Mouse (Mus musculus): ENCODE results near the gene Aff1. TPM values are rescaled to one million over a fixed set of nuclear protein-coding genes. Genes with fewer than 3 reads are reported as not detected.
A peak's percentile ranks its signal among the peaks of the same experiment; 100 is the strongest.

Aff1 gene
- total and polyA plus RNA-seq, 2 experiments from 2014 or later, result 2.6 to 4.0 TPM

DNA sequence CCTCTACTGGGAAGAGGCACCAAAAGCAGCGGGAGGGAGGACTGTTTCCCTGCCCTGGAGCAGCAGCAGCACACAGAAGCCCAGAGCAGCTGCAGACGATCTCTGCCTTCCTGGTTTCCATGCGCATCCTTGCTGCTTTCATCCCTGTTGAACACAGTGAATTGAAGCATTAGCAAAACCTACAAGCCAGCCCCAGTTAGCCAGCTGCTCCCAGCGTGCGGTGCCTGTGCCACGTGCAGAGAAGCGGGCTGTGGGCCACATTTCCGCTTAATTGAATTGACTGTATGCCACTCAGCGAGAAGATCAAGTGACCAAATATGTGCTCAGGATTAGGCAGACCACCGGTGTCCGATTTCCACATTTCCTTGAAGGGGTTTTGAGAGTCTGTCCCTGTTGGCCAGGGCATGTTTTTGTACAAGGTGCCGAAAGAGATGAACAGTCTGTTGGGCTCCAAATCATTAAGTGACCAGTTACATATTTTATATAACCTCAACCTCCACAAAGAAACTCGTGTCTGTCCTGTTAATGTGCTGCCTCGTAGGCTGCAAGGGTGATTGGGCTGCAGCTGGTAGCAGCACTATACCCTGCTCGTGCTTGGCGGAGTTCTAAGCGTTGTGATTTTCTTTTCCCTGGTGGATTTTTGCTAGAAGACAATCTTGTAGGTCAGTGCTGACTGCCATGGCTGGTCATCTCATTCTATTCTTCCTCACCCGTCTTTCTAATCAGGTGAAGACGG is 153.4 kb downstream of the Aff1 start:
- no peak for TF ChIP-seq CTCF (IDR thresholded peaks at IDR 0.05; ENCODE audit: low read depth)
- Histone ChIP-seq H3K4me3 (ENCODE audit: low read length) (no peak overlapping the region), H3K9ac (replicated peaks; ENCODE audit: low read length) (no peak overlapping the region), H3K27me3 (ENCODE audit: insufficient read depth, low read length) (no peaks in the 10 kb centered on the region), H3K27ac (no peak overlapping the region), H3K4me1 (ENCODE audit: insufficient read depth, low read length) (peaks cover 7% of the 10 kb centered on the region; the same call in 1 of the 2 replicates), H3K9me3 (ENCODE audit: low read length) (no peaks in the 10 kb centered on the region), H3K36me3 (ENCODE audit: insufficient read depth, low read length) (peaks cover 3% of the 10 kb centered on the region; the same call in 1 of the 2 replicates), H3K4me2 (ENCODE audit: low read depth, low read length) (no peak overlapping the region)
- DNase-seq (ENCODE audit: low spot score) (peak; percentile 86), ATAC-seq (peak; percentile 90)
- 38% methylated on average over 19 of the region's 19 CpGs for WGBS

DNA sequence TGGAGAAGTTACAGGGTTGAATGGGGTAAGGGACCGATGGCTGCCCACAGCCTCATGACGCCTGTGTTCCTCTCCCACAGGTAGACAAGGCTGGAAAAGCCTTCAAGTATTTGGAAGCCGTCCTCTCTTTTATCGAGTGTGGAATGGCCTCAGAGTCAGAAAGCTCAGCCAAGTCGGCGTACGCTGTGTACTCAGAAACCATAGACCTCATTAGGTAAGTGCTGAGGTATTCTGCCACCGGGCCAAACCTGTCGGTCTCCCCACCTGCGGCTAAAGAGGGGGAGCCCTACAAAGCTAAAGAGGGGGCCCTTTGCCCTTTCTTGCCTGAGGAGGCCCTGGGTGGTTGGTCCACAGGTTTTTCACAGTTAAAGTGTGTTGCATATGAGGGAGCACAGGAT is 154.0 kb downstream of the Aff1 start:
- Histone ChIP-seq H3K27ac (no peak overlapping the region), H3K9ac (replicated peaks; ENCODE audit: low read length) (no peak overlapping the region), H3K36me3 (ENCODE audit: insufficient read depth, low read length) (peaks cover 6% of the 10 kb centered on the region; the same call in 1 of the 2 replicates), H3K27me3 (ENCODE audit: insufficient read depth, low read length) (no peaks in the 10 kb centered on the region), H3K4me3 (ENCODE audit: low read length) (no peak overlapping the region), H3K4me2 (ENCODE audit: low read depth, low read length) (no peak overlapping the region), H3K4me1 (ENCODE audit: insufficient read depth, low read length) (peaks cover 7% of the 10 kb centered on the region; the same call in 1 of the 2 replicates), H3K9me3 (ENCODE audit: low read length) (no peaks in the 10 kb centered on the region)
- ATAC-seq, result no peak
- no peak for TF ChIP-seq CTCF (IDR thresholded peaks at IDR 0.05; ENCODE audit: low read depth)
- 79% methylated on average over 10 of the region's 10 CpGs for whole genome bisulfite sequencing
- DNase-seq (ENCODE audit: low spot score), result no peak

DNA sequence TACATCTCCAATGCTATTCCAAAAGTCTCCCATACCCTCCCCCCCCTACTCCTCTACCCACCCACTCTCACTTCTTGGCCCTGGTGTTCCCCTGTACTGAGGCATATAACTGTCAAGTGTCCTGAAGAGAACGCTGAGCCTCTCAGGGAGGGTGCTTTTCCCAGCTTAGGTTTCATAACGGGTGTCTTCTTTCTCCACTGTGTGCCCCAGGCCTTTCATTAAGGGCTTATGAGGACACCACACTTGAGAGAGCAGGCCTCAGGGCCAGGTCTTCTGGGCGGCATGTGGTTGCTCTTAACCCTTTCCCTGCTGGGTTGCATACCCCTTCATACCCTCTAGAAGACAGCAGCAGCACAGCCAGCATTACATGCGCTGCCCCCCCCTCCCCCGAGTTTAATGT is 154.4 kb downstream of the Aff1 start:
- 68% methylated on average over 5 of the region's 5 CpGs for WGBS
- no peak for TF ChIP-seq CTCF (IDR thresholded peaks at IDR 0.05; ENCODE audit: low read depth)
- no peaks in the 10 kb centered on the region for H3K27me3 ChIP-seq (ENCODE audit: insufficient read depth, low read length)
- H3K9ac ChIP-seq (replicated peaks; ENCODE audit: low read length), result no peak overlapping the region
- DNase-seq (ENCODE audit: low spot score) (no peak), ATAC-seq (no peak)
- no peak overlapping the region for H3K4me2 ChIP-seq (ENCODE audit: low read depth, low read length)
- no peaks in the 10 kb centered on the region for H3K9me3 ChIP-seq (ENCODE audit: low read length)
- no peak overlapping the region for H3K4me3 ChIP-seq (ENCODE audit: low read length)
- no peak overlapping the region for H3K27ac ChIP-seq
- H3K4me1 ChIP-seq (ENCODE audit: insufficient read depth, low read length), result peaks cover 7% of the 10 kb centered on the region; the same call in 1 of the 2 replicates
- H3K36me3 ChIP-seq (ENCODE audit: insufficient read depth, low read length), result peaks cover 6% of the 10 kb centered on the region; the same call in 1 of the 2 replicates

DNA sequence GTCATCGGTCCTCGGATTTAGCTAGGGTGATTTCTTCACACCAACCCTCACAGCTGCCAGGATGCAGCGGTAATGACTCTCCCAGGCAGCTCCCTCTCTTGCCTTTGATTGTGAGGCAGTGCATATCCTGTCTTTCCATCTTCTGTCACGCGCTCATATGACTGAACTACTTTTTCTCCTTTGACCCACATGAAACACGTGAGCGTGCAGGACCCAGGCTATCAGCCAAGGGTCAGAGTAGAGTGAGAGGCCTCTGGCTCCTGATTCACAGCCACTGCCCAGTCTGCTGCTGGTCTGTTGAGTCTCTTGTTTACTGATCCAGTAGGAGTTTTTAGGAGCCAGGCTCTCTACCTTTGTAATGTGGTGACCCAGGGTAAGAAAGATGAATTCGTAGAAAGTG is 156.4 kb downstream of the Aff1 start:
- no peak for TF ChIP-seq CTCF (IDR thresholded peaks at IDR 0.05; ENCODE audit: low read depth)
- H3K4me3 ChIP-seq (ENCODE audit: low read length), result no peak overlapping the region
- H3K9me3 ChIP-seq (ENCODE audit: low read length), result no peaks in the 10 kb centered on the region
- ATAC-seq (no peak), DNase-seq (ENCODE audit: low spot score) (no peak)
- no peak overlapping the region for H3K9ac ChIP-seq (replicated peaks; ENCODE audit: low read length)
- peaks cover 7% of the 10 kb centered on the region; the same call in 1 of the 2 replicates for H3K4me1 ChIP-seq (ENCODE audit: insufficient read depth, low read length)
- 88% methylated on average over 8 of the region's 8 CpGs for WGBS
- H3K36me3 ChIP-seq (ENCODE audit: insufficient read depth, low read length), result peaks cover 6% of the 10 kb centered on the region; the same call in 1 of the 2 replicates
- no peak overlapping the region for H3K4me2 ChIP-seq (ENCODE audit: low read depth, low read length)
- H3K27me3 ChIP-seq (ENCODE audit: insufficient read depth, low read length), result no peaks in the 10 kb centered on the region
- H3K27ac ChIP-seq, result no peak overlapping the region

DNA sequence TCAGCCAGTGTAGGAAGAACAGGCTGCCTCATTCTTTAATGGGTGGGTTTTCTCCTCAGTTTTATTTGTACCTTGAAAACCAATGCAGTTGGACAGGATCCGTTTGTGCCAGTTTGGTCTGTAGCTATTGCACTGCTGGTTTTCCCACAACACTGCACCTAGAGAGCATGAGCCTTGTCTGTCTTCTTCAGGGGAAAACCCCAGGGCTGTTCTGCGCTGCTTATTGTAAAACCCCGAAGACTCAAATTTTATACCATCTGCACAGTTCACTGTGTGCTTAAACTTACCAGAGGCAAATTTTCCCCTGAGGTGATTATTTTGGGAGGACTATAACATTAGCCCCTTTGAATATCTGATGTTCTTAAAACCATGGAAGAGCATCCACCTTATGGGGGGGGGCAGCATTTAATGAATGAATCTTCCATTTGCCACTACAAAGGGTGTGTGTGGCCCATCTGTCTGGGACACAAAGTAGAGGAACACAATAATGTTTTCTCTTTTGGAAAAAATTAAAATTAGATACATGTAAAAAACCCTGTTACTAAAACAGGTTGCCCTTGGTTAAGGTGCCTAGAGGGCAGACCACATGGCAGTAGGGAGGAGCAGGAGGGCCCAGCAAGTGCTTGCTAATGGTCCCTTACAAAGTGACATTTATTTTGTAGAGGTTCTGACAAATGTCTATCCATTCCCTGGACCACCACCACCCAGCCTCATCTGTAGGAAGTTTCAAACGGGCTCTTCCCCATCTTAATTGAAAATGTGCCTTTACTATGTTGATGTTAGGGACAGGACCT is 160.8 kb downstream of the Aff1 start:
- ATAC-seq, result no peak
- WGBS, result 73% methylated on average over 4 of the region's 4 CpGs
- no peak for DNase-seq (ENCODE audit: low spot score)

DNA sequence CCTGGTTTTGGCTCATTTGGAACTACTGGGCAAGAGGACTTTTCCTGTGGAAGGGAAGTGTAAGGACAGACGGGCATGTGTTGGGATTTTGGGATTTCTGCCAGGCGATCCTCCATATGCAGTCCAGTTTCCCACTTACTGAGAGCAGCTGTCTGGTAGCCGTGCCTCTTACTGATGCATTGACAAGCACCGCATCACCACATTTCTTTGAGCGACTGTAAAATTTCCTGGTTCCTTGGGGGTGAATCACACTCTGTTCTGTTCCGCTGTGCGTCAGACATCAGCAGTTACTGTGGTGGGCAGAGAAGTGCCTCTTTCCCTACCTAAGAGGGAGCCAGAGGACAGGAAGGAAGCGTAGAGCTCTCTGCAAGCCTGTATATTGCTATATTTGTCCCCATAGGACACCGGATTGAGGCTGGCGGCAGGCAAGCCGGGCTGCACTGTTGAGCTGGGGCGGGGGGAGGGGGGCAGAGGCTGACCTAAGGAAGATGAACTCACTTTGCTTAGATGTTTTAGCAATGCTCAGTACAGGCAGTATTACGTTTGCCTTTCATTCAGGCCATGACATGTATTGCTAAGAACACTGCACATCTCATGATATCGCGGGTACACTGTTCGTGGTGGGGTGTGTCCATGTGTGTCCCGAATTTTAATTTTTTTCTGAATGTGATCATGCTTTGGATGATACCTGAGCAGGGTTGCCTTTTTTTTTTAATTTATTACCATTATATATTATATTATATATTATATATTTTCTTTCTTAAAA is 162.1 kb downstream of the Aff1 start:
- H3K36me3 ChIP-seq (ENCODE audit: insufficient read depth, low read length), result 0 out of 2 replicates have a peak, but pooled peaks cover 6% of the 10 kb centered on the region

More for the DNA sequence above, 160.8 kb downstream of the Aff1 start:
- H3K36me3 ChIP-seq (ENCODE audit: insufficient read depth, low read length), result 0 out of 2 replicates have a peak, but pooled peaks cover 6% of the 10 kb centered on the region
- no peak overlapping the region for H3K27ac ChIP-seq
- no peaks in the 10 kb centered on the region for H3K9me3 ChIP-seq (ENCODE audit: low read length)
- no peaks in the 10 kb centered on the region for H3K27me3 ChIP-seq (ENCODE audit: insufficient read depth, low read length)
- H3K4me3 ChIP-seq (ENCODE audit: low read length), result no peak overlapping the region
- H3K9ac ChIP-seq (replicated peaks; ENCODE audit: low read length), result no peak overlapping the region
- no peak for TF ChIP-seq CTCF (IDR thresholded peaks at IDR 0.05; ENCODE audit: low read depth)
- peaks cover 4% of the 10 kb centered on the region for H3K4me1 ChIP-seq (ENCODE audit: insufficient read depth, low read length)
- no peak overlapping the region for H3K4me2 ChIP-seq (ENCODE audit: low read depth, low read length)

More for the DNA sequence above, 162.1 kb downstream of the Aff1 start:
- peaks cover 4% of the 10 kb centered on the region for H3K4me1 ChIP-seq (ENCODE audit: insufficient read depth, low read length)
- no peaks in the 10 kb centered on the region for H3K27me3 ChIP-seq (ENCODE audit: insufficient read depth, low read length)
- ATAC-seq (peak; percentile 87), DNase-seq (ENCODE audit: low spot score) (peak; percentile 77)
- H3K4me2 ChIP-seq (ENCODE audit: low read depth, low read length), result 0 out of 2 replicates have a peak overlapping the region, but pooled peaks have one; percentile 11
- H3K9me3 ChIP-seq (ENCODE audit: low read length), result no peaks in the 10 kb centered on the region
- no peak overlapping the region for H3K9ac ChIP-seq (replicated peaks; ENCODE audit: low read length)
- peak; percentile 58 for TF ChIP-seq CTCF (IDR thresholded peaks at IDR 0.05; ENCODE audit: low read depth)
- peak overlapping the region; percentile 45; the same call in 1 of the 2 replicates for H3K27ac ChIP-seq
- WGBS, result 36% methylated on average over 17 of the region's 17 CpGs
- H3K4me3 ChIP-seq (ENCODE audit: low read length), result no peak overlapping the region
